Mouse (Mus musculus) splenic B cell, adult 2 months (primary cell): ENCODE measurements at regions not wholly inside any gene's neighbourhood (a gene's known extent, or its start where the extent isn't known, plus 50 kb on each side); places are given as distances from the start of the nearest gene placed in this dataset.

Experiments used
- DNase-seq: peaks from one replicate; pipeline ENCODE4 v3.0.0-alpha.2; 2011; ENCODE audit warnings: low read depth, low spot score
- H3K27me3 ChIP-seq: 2 replicates; pipeline ENCODE4 v1.6.1; 2012; ENCODE audit warnings: mild to moderate bottlenecking, low read length, moderate library complexity, mixed read lengths; ENCODE audit not compliant: control insufficient read depth, poor library complexity, insufficient read depth, severe bottlenecking
- H3K36me3 ChIP-seq: 2 replicates; pipeline ENCODE4 v1.6.1; 2012; ENCODE audit warnings: mild to moderate bottlenecking, low read length, moderate library complexity, mixed read lengths; ENCODE audit not compliant: control insufficient read depth, poor library complexity, insufficient read depth, severe bottlenecking

DNA sequence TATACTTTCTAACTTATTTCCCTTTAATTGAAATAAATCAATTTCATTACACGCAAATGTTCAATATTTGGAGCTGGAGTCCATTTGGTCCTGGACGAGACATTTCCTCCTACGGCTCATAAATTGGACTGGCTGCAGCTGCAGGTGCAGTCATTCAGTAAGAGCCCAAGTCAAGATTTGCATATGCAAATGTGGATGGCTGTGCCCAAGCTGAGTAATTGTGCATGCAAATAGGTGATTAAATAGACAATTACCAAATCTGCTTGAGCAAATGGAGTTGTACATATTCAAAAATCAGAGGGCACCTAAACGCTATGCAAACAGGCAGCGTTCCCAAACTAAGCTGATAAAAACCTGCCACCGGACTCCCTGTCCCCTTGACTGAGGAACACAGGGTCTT lies 110.2 kb downstream of the Rnd3 start:
- peak; percentile 14 for DNase-seq
- Histone ChIP-seq H3K36me3 (no peaks in the 10 kb centered on the region), H3K27me3 (no peaks in the 10 kb centered on the region)

DNA sequence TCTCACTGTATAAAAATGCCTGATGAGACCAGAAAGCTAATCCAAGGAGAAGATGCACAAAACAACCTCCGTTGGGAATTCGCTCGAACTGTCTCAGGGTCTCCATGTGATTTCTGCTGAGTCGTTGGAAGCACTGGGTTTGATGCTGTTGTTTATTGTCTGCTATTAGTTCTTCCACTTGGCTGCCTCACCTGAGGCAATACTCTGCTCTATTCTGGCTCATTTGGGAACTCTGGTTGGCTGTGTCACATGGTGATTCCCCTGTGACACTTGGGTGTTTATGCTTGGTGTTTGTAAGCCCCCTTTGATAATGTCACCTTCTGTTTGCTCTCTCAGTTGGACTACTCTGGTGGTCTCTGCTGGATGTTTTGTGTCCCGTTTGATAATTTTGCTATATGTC lies 111.9 kb downstream of the Rnd3 start:
- DNase-seq, result no peak
- Histone ChIP-seq H3K27me3 (no peaks in the 10 kb centered on the region), H3K36me3 (no peaks in the 10 kb centered on the region)

DNA sequence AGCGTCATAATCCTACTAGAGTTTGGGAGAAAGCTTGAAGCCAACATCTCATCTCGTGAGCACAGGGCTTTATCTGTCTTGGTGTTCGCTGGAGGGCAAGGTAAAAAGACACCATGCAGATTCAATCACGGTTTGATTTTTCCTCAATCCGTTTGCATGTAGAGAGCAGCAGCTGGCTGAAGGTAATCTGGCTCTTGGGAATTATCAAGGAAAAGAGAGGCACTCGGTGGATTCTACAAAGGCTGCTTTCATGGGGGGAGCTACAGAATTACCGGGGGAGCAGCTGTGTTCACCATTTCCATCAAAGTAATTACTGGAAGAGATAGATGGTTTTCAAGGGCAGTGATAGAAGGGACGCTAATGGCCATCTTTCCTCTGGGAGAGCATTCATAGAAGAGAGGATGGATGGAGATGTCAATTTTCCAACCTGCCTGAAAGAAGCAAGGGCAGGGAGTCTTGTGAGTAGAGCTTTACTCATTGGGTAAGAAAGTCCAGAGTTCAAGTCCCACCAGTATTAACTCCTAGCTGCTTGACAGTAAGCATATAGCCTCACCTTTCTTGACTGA lies 112.6 kb downstream of the Rnd3 start:
- Histone ChIP-seq H3K36me3 (no peaks in the 10 kb centered on the region), H3K27me3 (no peaks in the 10 kb centered on the region)
- DNase-seq, result no peak

DNA sequence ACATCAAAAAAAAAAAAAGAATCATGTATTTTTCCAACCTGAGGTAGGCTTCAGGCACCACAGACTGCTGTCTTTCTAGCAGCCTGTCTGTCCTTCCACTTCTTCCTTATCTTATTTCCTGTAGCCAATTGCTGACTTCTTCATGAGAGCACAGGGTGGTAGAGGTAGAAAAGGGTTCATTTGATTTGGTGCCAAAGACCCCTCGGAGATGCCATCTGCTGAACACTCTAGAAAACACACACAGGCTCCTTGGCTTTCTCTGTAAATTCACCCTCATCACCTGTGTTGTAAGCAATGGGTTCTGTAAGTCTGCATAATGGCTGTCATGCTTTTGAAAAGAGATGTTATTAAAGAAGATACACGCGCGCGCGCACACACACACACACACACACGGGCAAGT lies 115.0 kb downstream of the Rnd3 start:
- Histone ChIP-seq H3K27me3 (no peaks in the 10 kb centered on the region), H3K36me3 (no peaks in the 10 kb centered on the region)

DNA sequence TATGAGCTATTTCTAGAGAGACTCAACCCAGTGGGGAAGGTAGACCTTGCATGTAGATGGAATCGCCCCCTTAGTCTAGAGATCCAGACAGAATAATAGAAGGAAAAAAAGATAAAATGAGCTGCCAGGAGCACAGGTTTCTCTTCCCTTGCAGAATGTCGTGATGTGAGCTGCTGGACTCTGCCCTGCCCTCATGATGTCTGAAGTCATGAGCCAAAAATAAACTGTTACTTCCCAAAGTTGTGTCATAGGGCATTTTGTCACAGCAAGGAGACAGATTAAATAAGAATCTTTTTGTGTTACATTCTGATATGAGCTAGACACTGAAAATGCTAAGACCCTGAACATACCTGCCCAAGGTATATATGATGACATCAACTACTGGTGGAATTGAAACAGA lies 126.4 kb downstream of the Rnd3 start:
- no peak for DNase-seq

More for the DNA sequence above, 115.0 kb downstream of the Rnd3 start:
- no peak for DNase-seq

DNA sequence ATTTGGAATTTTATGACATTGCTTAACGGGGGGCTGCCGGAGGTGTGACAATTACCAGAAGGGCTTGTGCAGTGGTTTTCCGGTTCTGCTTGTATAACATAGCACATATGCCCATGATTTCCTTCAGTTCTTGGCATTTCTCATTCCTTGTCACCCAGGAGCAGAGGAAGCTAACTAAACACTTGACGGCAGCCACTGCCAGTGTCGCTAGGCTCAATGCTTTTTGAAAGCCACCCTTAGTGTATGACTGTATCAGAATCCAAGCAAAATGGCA lies 132.8 kb downstream of the Rnd3 start:
- no peaks in the 10 kb centered on the region for H3K36me3 ChIP-seq
- no peak for DNase-seq
- H3K27me3 ChIP-seq, result no peaks in the 10 kb centered on the region

More for the DNA sequence above, 126.4 kb downstream of the Rnd3 start:
- H3K36me3 ChIP-seq, result no peaks in the 10 kb centered on the region
- no peaks in the 10 kb centered on the region for H3K27me3 ChIP-seq

DNA sequence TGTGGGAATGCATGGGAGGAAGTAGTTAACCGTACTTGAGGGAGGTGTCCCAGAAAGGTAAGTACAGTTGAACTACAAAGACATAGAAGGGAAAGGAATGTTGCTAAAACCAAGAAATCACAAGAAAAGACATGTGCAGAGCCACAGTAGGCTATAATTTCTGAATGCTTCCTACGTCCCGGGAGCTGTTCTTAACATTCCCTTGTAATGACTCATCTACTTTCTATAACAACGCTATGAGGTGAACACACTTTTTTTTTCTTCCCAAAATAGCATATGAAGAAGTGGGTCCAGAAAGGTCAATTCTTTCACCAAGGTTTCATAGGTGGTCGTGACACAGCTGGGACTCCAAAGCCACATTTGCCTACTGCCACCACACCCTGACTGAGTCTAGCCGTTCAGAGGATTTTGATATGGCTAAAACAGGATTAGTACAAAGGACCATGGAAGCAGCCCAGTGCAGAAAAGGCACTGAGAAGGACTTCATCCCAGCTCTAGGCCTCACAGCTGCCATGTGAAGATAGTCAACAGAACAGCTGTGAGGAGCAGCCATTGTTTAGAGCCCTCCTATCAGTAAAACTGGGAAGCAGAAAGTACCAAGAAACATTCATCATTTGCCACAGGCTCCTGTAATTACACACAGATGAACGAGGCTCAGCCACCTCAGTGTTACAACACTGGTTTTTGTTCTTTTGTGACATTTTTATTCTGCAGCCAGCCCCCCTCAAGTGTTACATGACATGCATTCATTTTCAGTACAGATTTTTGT lies 133.4 kb downstream of the Rnd3 start:
- Histone ChIP-seq H3K36me3 (no peaks in the 10 kb centered on the region), H3K27me3 (no peaks in the 10 kb centered on the region)
- no peak for DNase-seq

DNA sequence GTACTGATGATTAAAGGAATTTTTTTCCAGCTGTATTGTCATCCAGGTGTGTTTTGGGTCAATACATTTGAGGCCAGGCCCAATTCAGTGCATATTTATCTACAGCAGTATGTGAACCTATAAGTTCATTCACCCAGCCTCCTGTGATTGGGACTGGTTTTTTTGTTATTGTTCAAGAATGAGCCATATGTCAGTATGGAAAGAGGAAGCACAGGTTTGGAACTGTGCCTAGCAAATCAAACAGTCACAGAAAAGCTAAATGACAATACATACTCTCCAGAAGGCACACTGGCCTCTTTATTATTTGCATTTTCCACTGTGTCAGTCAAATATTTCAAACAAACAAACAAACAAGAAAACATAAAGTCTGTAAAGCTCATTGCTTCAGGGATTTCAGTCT lies 134.7 kb downstream of the Rnd3 start:
- no peaks in the 10 kb centered on the region for H3K36me3 ChIP-seq
- DNase-seq, result peak; percentile 7

DNA sequence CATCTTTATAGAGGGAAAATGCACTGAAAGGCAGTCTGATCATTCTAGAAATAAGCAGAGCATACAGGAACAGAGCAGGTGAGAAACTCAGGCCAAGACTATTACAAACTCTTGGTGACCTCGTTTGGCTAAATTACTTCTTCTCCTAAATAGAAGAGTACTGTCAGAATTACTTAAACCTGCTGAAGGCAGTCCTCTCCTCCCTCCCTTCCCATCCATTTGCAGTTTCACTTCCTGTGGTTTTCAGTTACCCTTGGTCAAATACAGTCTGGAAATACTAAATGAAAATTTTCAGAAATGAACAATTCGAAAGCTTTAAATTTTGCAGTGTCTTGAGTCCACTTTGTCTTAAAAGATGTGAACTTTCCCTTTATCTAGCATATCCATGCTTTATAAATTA lies 135.8 kb downstream of the Rnd3 start:
- DNase-seq, result peak; percentile 3
- H3K36me3 ChIP-seq, result no peaks in the 10 kb centered on the region
- H3K27me3 ChIP-seq, result no peaks in the 10 kb centered on the region

More for the DNA sequence above, 134.7 kb downstream of the Rnd3 start:
- H3K27me3 ChIP-seq, result no peaks in the 10 kb centered on the region

DNA sequence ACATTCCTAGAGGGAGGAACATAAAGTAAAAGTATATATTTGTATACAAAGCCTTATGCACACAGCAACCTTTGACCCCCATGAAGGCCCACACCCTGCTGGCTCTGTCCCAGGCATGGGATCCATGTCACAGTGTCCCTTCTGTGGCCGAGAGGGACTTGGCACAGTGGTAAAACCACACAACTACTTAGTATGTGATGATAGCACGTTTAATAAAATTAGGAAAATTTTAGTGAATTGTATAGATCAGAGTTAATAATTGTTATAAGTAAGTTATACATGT lies 140.7 kb downstream of the Rnd3 start:
- Histone ChIP-seq H3K27me3 (no peaks in the 10 kb centered on the region), H3K36me3 (no peaks in the 10 kb centered on the region)
- no peak for DNase-seq

DNA sequence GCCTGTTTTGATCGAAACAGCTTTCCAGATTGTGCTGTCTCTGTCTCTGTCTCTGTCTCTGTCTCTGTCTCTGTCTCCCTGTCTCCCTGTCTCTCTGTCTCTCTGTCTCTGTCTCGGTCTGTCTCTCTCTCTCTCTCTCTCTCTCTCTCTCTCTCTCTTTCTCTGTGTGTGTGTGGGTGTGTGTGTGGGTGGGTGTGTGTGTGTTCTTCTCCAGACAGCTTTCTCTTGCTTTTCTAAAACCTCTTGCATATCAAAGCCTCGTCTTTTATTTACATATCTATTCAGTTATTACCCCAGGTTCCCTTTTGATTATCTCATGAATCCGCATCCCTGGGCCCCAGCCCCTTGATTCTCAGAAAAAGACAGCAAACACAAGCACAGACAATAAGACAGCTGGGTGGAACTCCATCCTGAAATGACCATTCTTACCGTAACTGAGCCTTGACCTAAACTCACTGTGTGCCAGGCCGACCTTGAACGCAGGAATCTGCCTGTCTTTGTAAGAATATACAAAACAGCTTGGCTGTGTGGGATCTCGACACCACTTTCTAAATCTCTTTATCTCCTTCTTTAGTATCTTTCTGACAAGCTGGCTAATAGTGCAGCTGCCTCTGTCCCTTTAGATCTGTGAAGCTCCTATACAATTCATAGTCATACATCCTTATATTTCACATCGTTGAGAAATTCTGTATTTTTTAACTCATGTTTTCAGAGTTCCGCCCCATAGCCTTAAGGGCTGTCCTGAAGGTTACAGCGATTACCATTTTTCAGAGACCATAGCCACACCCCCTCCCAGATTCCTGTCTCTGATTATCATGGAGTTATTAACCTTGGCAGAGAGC lies 141.3 kb downstream of the Rnd3 start:
- no peak for DNase-seq
- H3K36me3 ChIP-seq, result no peaks in the 10 kb centered on the region
- H3K27me3 ChIP-seq, result no peaks in the 10 kb centered on the region

DNA sequence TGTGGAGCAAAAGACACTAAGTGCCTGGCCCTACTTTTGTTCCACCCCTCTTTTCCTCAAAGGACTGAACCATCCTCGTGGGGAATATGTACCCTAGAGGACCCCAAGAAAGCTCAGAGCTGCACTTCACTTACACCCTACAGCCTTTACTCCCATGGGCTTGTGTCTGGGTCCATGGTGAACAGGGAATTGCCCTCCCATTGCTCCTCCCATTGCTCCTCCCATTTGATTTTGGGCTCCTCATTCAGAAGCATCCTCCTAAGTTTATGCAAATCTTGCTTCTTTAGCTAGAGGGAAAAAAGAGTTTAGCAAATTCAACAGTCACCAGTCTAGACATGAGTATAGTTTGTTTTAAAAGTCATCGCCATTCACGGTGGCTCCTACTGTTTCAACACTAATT lies 142.1 kb downstream of the Rnd3 start:
- no peaks in the 10 kb centered on the region for H3K36me3 ChIP-seq
- no peak for DNase-seq
- no peaks in the 10 kb centered on the region for H3K27me3 ChIP-seq

DNA sequence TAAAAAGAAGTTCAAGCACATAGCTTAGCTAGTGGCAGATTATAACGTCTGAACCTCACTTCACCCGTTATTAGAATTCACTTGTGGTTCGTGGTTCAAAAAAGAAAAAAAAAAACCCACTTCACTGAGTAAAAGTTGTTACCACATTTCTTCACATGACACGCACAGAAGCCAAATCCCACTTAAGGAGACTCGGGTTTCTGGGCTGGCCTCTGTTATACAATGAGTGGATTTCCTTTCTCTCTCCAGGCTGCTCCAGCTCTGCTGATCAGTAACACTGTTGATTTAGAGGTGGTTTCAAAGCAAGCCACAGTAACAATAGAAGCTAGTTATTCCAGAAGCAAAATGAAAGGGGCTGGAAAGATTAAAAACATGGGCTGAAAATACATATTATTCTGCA lies 147.4 kb downstream of the Rnd3 start:
- no peaks in the 10 kb centered on the region for H3K36me3 ChIP-seq

DNA sequence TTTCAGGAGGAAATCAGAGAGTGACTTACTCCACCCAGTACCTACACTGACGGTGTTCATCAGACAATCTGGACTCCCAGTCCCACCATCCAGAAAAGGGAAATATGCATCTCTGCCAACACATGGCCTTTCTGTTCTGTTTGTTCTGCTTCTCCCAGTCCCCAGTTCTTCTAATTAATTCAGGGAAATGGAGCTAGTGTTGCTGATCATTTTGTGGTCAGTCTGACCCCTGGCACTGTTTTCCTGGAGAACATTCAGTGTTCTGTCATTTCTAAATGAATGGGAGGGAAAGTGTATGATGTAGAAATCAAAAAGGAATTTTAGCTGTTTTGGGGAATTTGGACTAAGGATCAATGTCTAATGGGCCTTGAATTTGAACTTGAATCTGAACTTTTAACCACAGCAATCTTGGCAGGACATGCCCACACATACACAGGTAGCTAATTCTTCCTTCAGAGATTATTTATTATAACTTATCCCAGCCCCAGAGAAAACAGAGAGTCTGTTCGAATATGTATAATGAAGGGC lies 165.0 kb downstream of the Rnd3 start:
- DNase-seq, result no peak
- H3K27me3 ChIP-seq, result no peaks in the 10 kb centered on the region
- H3K36me3 ChIP-seq, result no peaks in the 10 kb centered on the region

More for the DNA sequence above, 147.4 kb downstream of the Rnd3 start:
- H3K27me3 ChIP-seq, result no peaks in the 10 kb centered on the region
- DNase-seq, result no peak

DNA sequence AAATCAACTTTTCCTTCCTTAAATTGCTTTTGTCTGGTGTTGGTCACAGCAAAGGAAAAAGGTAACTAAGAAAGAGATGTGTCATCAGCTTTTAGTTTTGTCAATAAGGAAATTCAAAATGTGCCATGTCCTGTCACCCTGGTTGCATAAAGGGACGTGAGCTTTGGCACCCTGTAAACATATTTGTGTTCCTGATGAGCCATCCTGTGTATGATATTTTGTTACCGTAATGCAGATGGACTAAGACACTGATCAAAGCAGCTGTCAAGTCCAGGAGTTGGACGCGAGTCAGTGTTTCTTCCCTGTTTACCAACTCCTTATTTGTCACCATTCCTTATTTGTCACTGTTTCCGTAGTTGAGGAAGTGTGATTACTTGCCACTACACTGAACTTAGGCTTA lies 166.3 kb downstream of the Rnd3 start:
- DNase-seq, result no peak
- H3K27me3 ChIP-seq, result no peaks in the 10 kb centered on the region
- no peaks in the 10 kb centered on the region for H3K36me3 ChIP-seq
